Mouse (Mus musculus): ENCODE measurements around the gene Tomm40l. TPM values are rescaled to one million over a fixed set of nuclear protein-coding genes. Genes with fewer than 3 reads are reported as not detected.

Tomm40l gene
- polyA plus RNA-seq, 1 experiment from 2014 or later = 32.4 TPM

DNA sequence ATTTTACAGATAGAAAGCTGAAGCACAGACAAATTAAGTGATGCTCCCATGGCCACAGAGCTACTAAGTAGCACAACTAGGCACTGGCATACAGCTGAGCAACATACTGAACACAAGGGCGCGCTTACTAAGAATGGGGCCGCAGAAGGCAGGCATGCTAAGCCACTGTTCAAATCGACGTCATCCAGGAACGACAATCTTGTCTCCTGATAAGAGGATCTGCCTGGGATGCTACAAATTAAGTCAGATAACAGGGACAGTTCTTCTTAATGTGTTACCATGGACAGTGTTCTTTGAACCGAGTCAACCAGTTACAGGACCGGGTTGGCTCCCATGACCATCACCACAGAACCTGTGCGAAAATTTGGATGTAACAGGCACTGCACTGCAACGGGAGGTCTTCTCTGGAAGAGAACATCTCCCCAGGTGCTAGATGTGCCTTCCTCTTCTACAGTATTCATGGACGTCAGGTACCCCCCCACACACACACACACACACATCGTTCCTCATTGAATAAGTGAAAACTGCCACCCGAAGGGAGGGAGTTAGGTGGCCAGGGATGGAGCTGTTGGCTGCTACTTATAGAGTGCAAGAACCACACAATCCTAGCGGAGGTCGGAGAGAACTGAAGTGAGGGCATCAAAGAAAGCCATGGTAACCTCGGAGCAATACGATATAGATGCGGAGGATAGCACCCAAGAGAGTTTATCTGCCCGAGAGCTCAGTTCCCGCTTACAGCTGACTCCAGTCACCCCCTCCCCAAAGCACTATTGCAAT is 27.1 kb downstream of the Tomm40l start:
- Histone ChIP-seq H3K4me3 (ENCODE audit: low read depth, low read length) (peak overlapping the region; percentile 43), H3K27ac (ENCODE audit: low read depth, low read length) (no peak overlapping the region), H3K27me3 (replicated peaks; ENCODE audit: control insufficient read depth, insufficient read depth, low read length) (peaks cover 50% of the 10 kb centered on the region), H3K9ac (ENCODE audit: low read depth, low read length) (no peak overlapping the region), H3K9me3 (ENCODE audit: control insufficient read depth, low read length) (no peaks in the 10 kb centered on the region), H3K36me3 (ENCODE audit: control insufficient read depth, insufficient read depth, low read length) (no peaks in the 10 kb centered on the region), H3K4me2 (peak overlapping the region; percentile 75), H3K4me1 (replicated peaks; ENCODE audit: control insufficient read depth, insufficient read depth, low read length) (peaks cover 6% of the 10 kb centered on the region)
- WGBS = 7% methylated on average over 20 of the region's 20 CpGs
- no peak for ATAC-seq (replicated peaks; ENCODE audit: low FRiP score)
- DNase-seq (ENCODE audit: low spot score) = no peak

GRCm38 (mm10) chr1:171193911-171194830 is 28.1 kb downstream of the Tomm40l start:
- DNase-seq (ENCODE audit: low spot score) (no peak), ATAC-seq (replicated peaks; ENCODE audit: low FRiP score) (no peak)
- Histone ChIP-seq H3K27ac (ENCODE audit: low read depth, low read length) (no peak overlapping the region), H3K27me3 (replicated peaks; ENCODE audit: control insufficient read depth, insufficient read depth, low read length) (peaks cover 50% of the 10 kb centered on the region), H3K9me3 (ENCODE audit: control insufficient read depth, low read length) (no peaks in the 10 kb centered on the region), H3K4me2 (no peak overlapping the region; the same call in 1 of the 2 replicates), H3K9ac (ENCODE audit: low read depth, low read length) (no peak overlapping the region), H3K36me3 (ENCODE audit: control insufficient read depth, insufficient read depth, low read length) (no peaks in the 10 kb centered on the region), H3K4me3 (ENCODE audit: low read depth, low read length) (no peak overlapping the region), H3K4me1 (replicated peaks; ENCODE audit: control insufficient read depth, insufficient read depth, low read length) (peaks cover 11% of the 10 kb centered on the region)
- WGBS = 30% methylated on average over 11 of the region's 11 CpGs

DNA sequence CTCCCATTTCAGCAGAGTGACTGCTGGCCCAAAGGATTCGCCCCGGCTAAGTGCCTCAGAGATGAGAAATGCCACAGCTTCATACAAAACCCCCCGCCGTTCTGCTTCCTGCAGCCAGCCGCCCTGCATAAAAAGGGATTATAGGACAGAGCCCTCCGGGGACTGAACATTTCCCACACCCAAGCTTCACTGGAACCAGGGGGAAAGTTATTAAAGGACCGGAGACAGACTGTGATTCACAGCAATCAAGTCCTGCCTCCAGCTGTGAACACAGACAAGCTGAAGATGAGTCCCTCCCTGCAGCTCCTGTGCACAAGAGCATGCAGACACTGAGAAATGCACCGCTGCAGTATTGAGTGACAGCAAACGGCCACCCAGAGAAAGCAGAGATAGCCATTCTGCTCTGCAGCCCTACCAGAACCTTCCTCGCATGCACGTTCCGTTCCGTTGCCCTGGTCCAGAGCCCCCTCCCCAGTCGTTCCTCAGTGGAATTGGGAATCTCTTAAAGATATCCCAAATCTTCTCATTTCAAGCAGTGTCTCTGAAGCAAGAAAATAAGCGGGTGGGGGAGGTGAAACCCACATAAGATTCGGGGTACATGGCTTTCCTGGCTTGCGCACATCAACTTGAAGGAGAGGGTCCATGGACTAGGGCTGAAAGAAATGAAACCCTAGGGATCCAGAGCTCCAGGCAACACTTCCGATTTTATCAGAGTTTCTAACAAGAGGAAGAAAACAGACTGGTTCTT is 29.0 kb downstream of the Tomm40l start:
- Histone ChIP-seq H3K4me3 (ENCODE audit: low read depth, low read length) (0 out of 2 replicates have a peak overlapping the region, but pooled peaks have one; percentile 0), H3K36me3 (ENCODE audit: control insufficient read depth, insufficient read depth, low read length) (no peaks in the 10 kb centered on the region), H3K9me3 (ENCODE audit: control insufficient read depth, low read length) (no peaks in the 10 kb centered on the region), H3K27me3 (replicated peaks; ENCODE audit: control insufficient read depth, insufficient read depth, low read length) (peaks cover 50% of the 10 kb centered on the region), H3K27ac (ENCODE audit: low read depth, low read length) (no peak overlapping the region), H3K9ac (ENCODE audit: low read depth, low read length) (no peak overlapping the region), H3K4me2 (peak overlapping the region; percentile 49), H3K4me1 (replicated peaks; ENCODE audit: control insufficient read depth, insufficient read depth, low read length) (peaks cover 13% of the 10 kb centered on the region)
- ATAC-seq (replicated peaks; ENCODE audit: low FRiP score) (no peak), DNase-seq (ENCODE audit: low spot score) (no peak)
- WGBS = 6% methylated on average over 18 of the region's 18 CpGs

- Histone ChIP-seq H3K27me3 (replicated peaks; ENCODE audit: control insufficient read depth, insufficient read depth, low read length) (peaks cover 50% of the 10 kb centered on the region), H3K4me1 (replicated peaks; ENCODE audit: control insufficient read depth, insufficient read depth, low read length) (peaks cover 13% of the 10 kb centered on the region), H3K27ac (ENCODE audit: low read depth, low read length) (no peak overlapping the region), H3K36me3 (ENCODE audit: control insufficient read depth, insufficient read depth, low read length) (no peaks in the 10 kb centered on the region), H3K9me3 (ENCODE audit: control insufficient read depth, low read length) (no peaks in the 10 kb centered on the region), H3K9ac (ENCODE audit: low read depth, low read length) (no peak overlapping the region), H3K4me3 (ENCODE audit: low read depth, low read length) (no peak overlapping the region), H3K4me2 (no peak overlapping the region)
- 43% methylated on average over 10 of the region's 10 CpGs for WGBS
- no peak for DNase-seq (ENCODE audit: low spot score)
- no peak for ATAC-seq (replicated peaks; ENCODE audit: low FRiP score)
Observed at GRCm38 (mm10) chr1:171192283-171192682, 30.0 kb downstream of the Tomm40l start.

- H3K27me3 ChIP-seq (replicated peaks; ENCODE audit: control insufficient read depth, insufficient read depth, low read length) = peaks cover 39% of the 10 kb centered on the region
- H3K4me1 ChIP-seq (replicated peaks; ENCODE audit: control insufficient read depth, insufficient read depth, low read length) = peaks cover 13% of the 10 kb centered on the region
- WGBS = 89% methylated on average over 9 of the region's 9 CpGs
- H3K9ac ChIP-seq (ENCODE audit: low read depth, low read length) = no peak overlapping the region
- no peak overlapping the region for H3K27ac ChIP-seq (ENCODE audit: low read depth, low read length)
- H3K4me2 ChIP-seq = no peak overlapping the region
- DNase-seq (ENCODE audit: low spot score) (no peak), ATAC-seq (replicated peaks; ENCODE audit: low FRiP score) (no peak)
- no peak overlapping the region for H3K4me3 ChIP-seq (ENCODE audit: low read depth, low read length)
- no peaks in the 10 kb centered on the region for H3K9me3 ChIP-seq (ENCODE audit: control insufficient read depth, low read length)
- H3K36me3 ChIP-seq (ENCODE audit: control insufficient read depth, insufficient read depth, low read length) = no peaks in the 10 kb centered on the region
Observed at GRCm38 (mm10) chr1:171190832-171191231, 31.5 kb downstream of the Tomm40l start.

DNA sequence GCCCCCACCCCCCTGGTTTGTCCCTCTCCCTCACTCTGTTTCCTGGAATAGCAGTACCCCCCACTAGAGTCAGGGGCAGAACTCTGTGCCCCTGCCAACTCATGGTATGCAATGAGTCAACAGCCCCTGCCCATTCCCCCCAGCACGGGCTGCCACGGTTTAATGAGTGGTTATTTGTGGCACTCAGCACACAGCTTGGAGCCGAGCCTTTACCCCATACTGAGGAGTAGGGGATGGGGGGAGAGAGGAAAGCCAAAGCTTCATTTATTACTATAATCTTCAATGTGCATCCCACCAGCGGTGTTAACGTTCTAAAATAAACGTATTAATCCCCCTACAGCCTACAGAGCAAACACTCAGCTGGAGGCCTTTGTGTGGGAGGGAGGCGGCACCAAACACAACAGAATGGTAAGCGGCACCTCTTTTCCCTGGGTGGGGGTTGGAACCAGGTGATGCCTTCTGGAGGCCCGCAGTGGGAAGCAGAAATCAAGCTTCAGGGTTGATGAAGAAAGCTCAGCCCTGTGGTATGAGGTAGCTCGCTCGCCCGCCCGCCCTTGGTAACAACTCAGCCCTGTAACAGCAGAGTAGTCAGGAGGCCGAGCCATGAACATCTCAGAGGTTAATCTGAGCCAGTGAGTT is 32.7 kb downstream of the Tomm40l start:
- H3K9ac ChIP-seq (ENCODE audit: low read depth, low read length) = no peak overlapping the region
- WGBS = 55% methylated on average over 14 of the region's 14 CpGs
- no peak for ATAC-seq (replicated peaks; ENCODE audit: low FRiP score)
- no peak overlapping the region for H3K4me2 ChIP-seq
- H3K27me3 ChIP-seq (replicated peaks; ENCODE audit: control insufficient read depth, insufficient read depth, low read length) = peaks cover 27% of the 10 kb centered on the region
- no peak overlapping the region for H3K4me3 ChIP-seq (ENCODE audit: low read depth, low read length)
- H3K27ac ChIP-seq (ENCODE audit: low read depth, low read length) = no peak overlapping the region
- no peaks in the 10 kb centered on the region for H3K36me3 ChIP-seq (ENCODE audit: control insufficient read depth, insufficient read depth, low read length)
- no peaks in the 10 kb centered on the region for H3K9me3 ChIP-seq (ENCODE audit: control insufficient read depth, low read length)
- peaks cover 13% of the 10 kb centered on the region for H3K4me1 ChIP-seq (replicated peaks; ENCODE audit: control insufficient read depth, insufficient read depth, low read length)
- DNase-seq (ENCODE audit: low spot score) = no peak

GRCm38 (mm10) chr1:171189046-171189445 is 33.3 kb downstream of the Tomm40l start:
- Histone ChIP-seq H3K36me3 (ENCODE audit: control insufficient read depth, insufficient read depth, low read length) (no peaks in the 10 kb centered on the region), H3K27me3 (replicated peaks; ENCODE audit: control insufficient read depth, insufficient read depth, low read length) (peaks cover 21% of the 10 kb centered on the region), H3K9ac (ENCODE audit: low read depth, low read length) (no peak overlapping the region), H3K4me3 (ENCODE audit: low read depth, low read length) (no peak overlapping the region), H3K4me2 (no peak overlapping the region), H3K9me3 (ENCODE audit: control insufficient read depth, low read length) (no peaks in the 10 kb centered on the region), H3K4me1 (replicated peaks; ENCODE audit: control insufficient read depth, insufficient read depth, low read length) (peaks cover 13% of the 10 kb centered on the region), H3K27ac (ENCODE audit: low read depth, low read length) (no peak overlapping the region)
- WGBS = 45% methylated on average over 8 of the region's 8 CpGs
- no peak for DNase-seq (ENCODE audit: low spot score)
- ATAC-seq (replicated peaks; ENCODE audit: low FRiP score) = no peak

All from liver, embryonic 11.5 days (tissue).